In genomic region chr11:101924441-101924976, GRCm38 (mm10) we compare ENCODE assay signal across 39 mouse cellular contexts. TPM values are rescaled to one million over a fixed set of nuclear protein-coding genes. Genes with fewer than 3 reads are reported as not detected.
DNase-seq lines count a peak whose midpoint lies in the region; ATAC-seq and TF ChIP-seq lines count a peak whose summit lies in the region.
"Had no signal": no experiment of that assay in that cellular context is flagged by ENCODE, and none has a peak within 500 bp of the region (broad histone marks: within the 10 kb centered on the region; RNA-seq: fewer than 3 reads in every experiment).

No protein-coding gene starts in this region.

- WGBS in heart, embryonic 10.5 days = 65% methylated on average over 17 of the region's 19 CpGs
- WGBS in small intestine, adult 2 months = 61% methylated on average over 19 of the region's 19 CpGs

- H3K4me3 ChIP-seq in heart, embryonic 10.5 days = 0 out of 2 replicates have a peak overlapping the region, but pooled peaks have one; percentile 8
- H3K4me3 ChIP-seq in E14TG2a.4 (replicated peaks; ENCODE audit: low read length) (peak overlapping the region; percentile 51), ES-E14 (ENCODE audit: insufficient read depth in 1 of 2, low read depth in 1 of 2, low read length in 2 of 2, poor library complexity in 1 of 2, severe bottlenecking in 1 of 2) (no peak overlapping the region)
- H3K4me3 ChIP-seq in small intestine, adult 2 months (ENCODE audit: low read depth, low read length) = no peak overlapping the region
- H3K4me3 ChIP-seq: forebrain, embryonic 13.5 days; heart, adult 2 months; hindbrain, embryonic 12.5 days; intestine, embryonic 15.5 days; limb, embryonic 13.5 days; liver, embryonic 13.5 days; midbrain, embryonic 15.5 days; neural tube, embryonic 15.5 days had no signal

- H3K27me3 ChIP-seq in heart, embryonic 10.5 days (ENCODE audit: insufficient read depth, poor library complexity, severe bottlenecking) = peaks cover 11% of the 10 kb centered on the region; the same call in 1 of the 2 replicates
- 0 out of 2 replicates have a peak, but pooled peaks cover 2% of the 10 kb centered on the region for H3K27me3 ChIP-seq in E14TG2a.4 (ENCODE audit: insufficient read depth, low read length)
- no peaks in the 10 kb centered on the region for H3K27me3 ChIP-seq in small intestine, adult 2 months (ENCODE audit: control insufficient read depth, insufficient read depth, low read length)
- H3K27me3 ChIP-seq: midbrain, embryonic 15.5 days; neural tube, embryonic 15.5 days; Patski had no signal

- no peak for ATAC-seq in activated CD4-positive, CD25-positive, alpha-beta regulatory T cell, adult 4 months
- ATAC-seq: forebrain, embryonic 13.5 days; hindbrain, postnatal 0 days; intestine, embryonic 15.5 days; midbrain, embryonic 15.5 days; Patski had no signal

- 0 out of 2 replicates have a peak overlapping the region, but pooled peaks have one; percentile 22 for H3K27ac ChIP-seq in heart, embryonic 10.5 days
- H3K27ac ChIP-seq in ES-E14 (ENCODE audit: insufficient read depth, low read depth, low read length, poor library complexity, severe bottlenecking) = peak overlapping the region; percentile 75; the same call in 1 of the 2 replicates
- no peak overlapping the region for H3K27ac ChIP-seq in small intestine, adult 2 months (ENCODE audit: insufficient read depth, low read depth, low read length)
- H3K27ac ChIP-seq: forebrain, embryonic 13.5 days; heart, adult 2 months; hindbrain, embryonic 12.5 days; hindbrain, postnatal 0 days; intestine, embryonic 15.5 days; limb, embryonic 13.5 days; liver, embryonic 13.5 days; midbrain, embryonic 15.5 days; neural tube, embryonic 15.5 days had no signal

- in situ Hi-C loops in ES-E14 (cut with MboI; ENCODE audit: low sequenced_read_pairs in 2 of 2, unreplicated experiment in 2 of 2) = loop anchor here (5.0 kb wide), 2 partner anchors 43 to 53 kb away; partner anchors contain the start of gene Sost (in 1 of the 2)

- TF ChIP-seq CTCF in E14TG2a.4 (conservative IDR thresholded peaks at IDR 0.05; ENCODE audit: low read length) = peak; percentile 38
- TF ChIP-seq CTCF in small intestine, adult 2 months (IDR thresholded peaks at IDR 0.05; ENCODE audit: extremely low read depth, insufficient read length, insufficient replicate concordance, low read depth, low read length) = peak; percentile 26; the same call in 1 of the 2 replicates

- TF ChIP-seq POLR2A in small intestine, adult 2 months (IDR thresholded peaks at IDR 0.05; ENCODE audit: low read depth, low read length) = no peak

- no peaks in the 10 kb centered on the region for H3K36me3 ChIP-seq in heart, embryonic 10.5 days
- H3K36me3 ChIP-seq in E14TG2a.4 (ENCODE audit: insufficient read depth, low read length) (no peaks in the 10 kb centered on the region), ES-E14 (ENCODE audit: control insufficient read depth, insufficient read depth, low read length, poor library complexity, severe bottlenecking) (no peaks in the 10 kb centered on the region)
- no peaks in the 10 kb centered on the region for H3K36me3 ChIP-seq in small intestine, adult 2 months (ENCODE audit: control insufficient read depth, insufficient read depth, low read length)
- H3K36me3 ChIP-seq: G1E; hindbrain, embryonic 12.5 days; intestine, embryonic 15.5 days; limb, embryonic 13.5 days; liver, embryonic 13.5 days; midbrain, embryonic 15.5 days; neural tube, embryonic 15.5 days had no signal

- H3K9me3 ChIP-seq in heart, embryonic 10.5 days = no peaks in the 10 kb centered on the region
- H3K9me3 ChIP-seq in E14TG2a.4 (ENCODE audit: low read length) (no peaks in the 10 kb centered on the region), ES-E14 (ENCODE audit: control insufficient read depth, insufficient read depth, low read depth, low read length) (no peaks in the 10 kb centered on the region)
- H3K9me3 ChIP-seq: forebrain, embryonic 13.5 days; G1E; hindbrain, embryonic 12.5 days; intestine, embryonic 15.5 days; limb, embryonic 13.5 days; liver, embryonic 13.5 days; midbrain, embryonic 15.5 days; neural tube, embryonic 15.5 days had no signal

- H3K4me1 ChIP-seq in heart, embryonic 10.5 days = peaks cover 33% of the 10 kb centered on the region
- H3K4me1 ChIP-seq in E14TG2a.4 (replicated peaks; ENCODE audit: low read depth, low read length) (peaks cover 63% of the 10 kb centered on the region), ES-E14 (ENCODE audit: control insufficient read depth in 2 of 2, insufficient read depth in 2 of 2, low read length in 2 of 2, poor library complexity in 1 of 2) (peaks cover 1 to 29% of the 10 kb centered on the region in 2 experiments; a peak in 2 of 4 replicates)
- H3K4me1 ChIP-seq in small intestine, adult 2 months (ENCODE audit: control insufficient read depth, insufficient read depth, insufficient read length, low read length) = no peaks in the 10 kb centered on the region; the same call in 1 of the 2 replicates
- H3K4me1 ChIP-seq: liver, embryonic 13.5 days; midbrain, embryonic 15.5 days; neural tube, embryonic 15.5 days had no signal

- no peak for DNase-seq in heart, embryonic 10.5 days (ENCODE audit: low spot score)
- DNase-seq in heart, adult 8-10 months (ENCODE audit: low spot score) = no peak
- no peak for DNase-seq in ES-E14 (ENCODE audit: low read depth, low spot score)
- no peak for DNase-seq in urinary bladder, adult 18-20 months (ENCODE audit: low spot score in 2 of 2)
- DNase-seq: adrenal gland, postnatal 10 days; cerebellum, adult 11 months; cerebellum, adult 9-10 months; cerebellum, postnatal 36 days; gastrocnemius, postnatal 36 days; heart, adult 2 months; heart, postnatal 14 days; kidney, adult 9 months; kidney, postnatal 25 days; liver, embryonic 13.5 days; lung, adult 2 months; lung, postnatal 14 days; retina, postnatal 1 day; right cerebral cortex, postnatal 14 days; thymus, adult 18-20 months; thymus, postnatal 25 days had no signal

- H3K9ac ChIP-seq in ES-E14 (ENCODE audit: insufficient read depth, low read depth, low read length, poor library complexity, severe bottlenecking) = no peak overlapping the region
- H3K9ac ChIP-seq: forebrain, embryonic 13.5 days; hindbrain, embryonic 12.5 days; intestine, embryonic 15.5 days; limb, embryonic 13.5 days; liver, embryonic 13.5 days; midbrain, embryonic 15.5 days; neural tube, embryonic 15.5 days had no signal

TF ChIP-seq in ES-E14, 5 proteins besides CTCF, POLR2A, EP300 and RAD21:
- TF ChIP-seq HCFC1 (IDR thresholded peaks at IDR 0.05; ENCODE audit: borderline replicate concordance, insufficient read depth, low read length) (no peak), MAFK (IDR thresholded peaks at IDR 0.05; ENCODE audit: insufficient read depth, low read depth, low read length) (0 out of 2 replicates have a peak, but pooled peaks have one; percentile 5)

RNA-seq across cellular contexts. Expression of gene Meox1, which starts 30.3 kb away (rescaled TPM):
- polyA plus RNA-seq in heart, embryonic 10.5 days (2016; fragmentation: Nextera tagmentation; extraction: Ambion mirVana) = 5.7 and 8.2 TPM in 2 replicates
- 1 to 10 TPM; 3.7 to 6.6 (median 6.3) TPM for total RNA-seq in heart, adult 8-10 months (2022)
- 0.32 and 0.36 TPM in 2 replicates for total RNA-seq in ES-E14 (2012; rRNA removed)
- 0.42 and 0.65 TPM in 2 replicates for polyA plus RNA-seq in small intestine, adult 2 months (2012; rRNA removed)
- not detected for polyA plus RNA-seq in activated CD4-positive, CD25-positive, alpha-beta regulatory T cell, adult 4 months (2017; shearing (Covaris generic))
- total RNA-seq: G1E had no signal
- polyA plus RNA-seq: G1E had no signal

RNA-seq across cellular contexts. Expression of gene Sost, which starts 42.3 kb away (rescaled TPM):
- polyA plus RNA-seq in heart, embryonic 10.5 days (2016; fragmentation: Nextera tagmentation; extraction: Ambion mirVana) = 0.36 and 0.96 TPM in 2 replicates
- total RNA-seq in heart, adult 8-10 months (2022) = 1 to 10 TPM in 3 of 4 experiments, under 1 TPM in 1; 0.65 to 1.9 (median 1.2) TPM
- total RNA-seq in ES-E14 (2012; rRNA removed) = not detected in 2 replicates
- polyA plus RNA-seq in small intestine, adult 2 months (2012; rRNA removed) = not detected in 2 replicates
- polyA plus RNA-seq in activated CD4-positive, CD25-positive, alpha-beta regulatory T cell, adult 4 months (2017; shearing (Covaris generic)) = not detected
- total RNA-seq: G1E; gastrocnemius, postnatal 36 days; hindbrain, postnatal 0 days; left cerebral cortex, adult 18-20 months had no signal
- polyA plus RNA-seq: embryonic facial prominence, embryonic 11.5 days; forebrain, embryonic 13.5 days; G1E; midbrain, embryonic 15.5 days; Patski; stomach, embryonic 16.5 days had no signal

RNA-seq across cellular contexts. Expression of gene Cfap97d1, which starts 59.6 kb away (rescaled TPM):
- polyA plus RNA-seq in heart, embryonic 10.5 days (2016; fragmentation: Nextera tagmentation; extraction: Ambion mirVana) = not detected in 2 replicates
- not detected for total RNA-seq in heart, adult 8-10 months (2022)
- total RNA-seq in ES-E14 (2012; rRNA removed) = not detected in 2 replicates
- polyA plus RNA-seq in small intestine, adult 2 months (2012; rRNA removed) = not detected in 2 replicates
- polyA plus RNA-seq in activated CD4-positive, CD25-positive, alpha-beta regulatory T cell, adult 4 months (2017; shearing (Covaris generic)) = not detected
- total RNA-seq: adrenal gland, postnatal 10 days; G1E; gastrocnemius, postnatal 36 days; heart, adult 2 months; heart, postnatal 14 days; hindbrain, postnatal 0 days; layer of hippocampus, adult 18-20 months; layer of hippocampus, postnatal 10 days; left cerebral cortex, adult 18-20 months; left cerebral cortex, postnatal 36 days had no signal
- polyA plus RNA-seq: embryonic facial prominence, embryonic 11.5 days; forebrain, embryonic 13.5 days; G1E; heart, adult 2 months; heart, embryonic 14.5 days; hindbrain, embryonic 12.5 days; hindbrain, postnatal 0 days; intestine, embryonic 15.5 days; limb, embryonic 13.5 days; liver, embryonic 13.5 days; lung, adult 2 months; midbrain, embryonic 15.5 days; neural tube, embryonic 15.5 days; Patski; stomach, embryonic 16.5 days had no signal

Comparison
In these comparisons a context has a peak if more than half of its experiments do, and no peak if none do; other contexts are left out.
1. H3K4me3 ChIP-seq: peak in heart, embryonic 10.5 days (single experiment) and E14TG2a.4 (single experiment); none in ES-E14 (0 of 2) and small intestine, adult 2 months (single experiment).